Mouse (Mus musculus): Measurements from ENCODE around the gene Carns1. TPM values are rescaled to one million over a fixed set of nuclear protein-coding genes. Genes with fewer than 3 reads are reported as not detected.

Gene Carns1
- total and polyA plus RNA-seq, 3 experiments: 0.63 to 0.81 TPM; not detected in 1

- no peak overlapping the region for H3K27ac ChIP-seq (ENCODE audit: control insufficient read depth, low read depth, low read length)
- H3K4me3 ChIP-seq (ENCODE audit: control insufficient read depth in 1 of 2, insufficient read depth in 1 of 2, low read depth in 2 of 2, low read length in 2 of 2): no peak overlapping the region
- H3K79me2 ChIP-seq (ENCODE audit: control insufficient read depth, insufficient read depth, low read length, poor library complexity): peaks cover 2% of the 10 kb centered on the region; the same call in 1 of the 2 replicates
- peaks cover 2 to 17% of the 10 kb centered on the region in 2 experiments; a peak in 3 of 4 replicates for H3K36me3 ChIP-seq (ENCODE audit: control insufficient read depth in 1 of 2, insufficient read depth in 2 of 2, low read length in 2 of 2)
- no peaks in the 10 kb centered on the region for H3K27me3 ChIP-seq (ENCODE audit: control insufficient read depth in 1 of 2, insufficient read depth in 2 of 2, low read length in 2 of 2)
- DNase-seq (ENCODE audit: low read depth, low spot score): no peak
- TF ChIP-seq TCF12 (IDR thresholded peaks at IDR 0.05; ENCODE audit: low read depth, low read length) (no peak), ZMIZ1 (IDR thresholded peaks at IDR 0.05; ENCODE audit: low read depth, low read length) (no peak), E2F4 (IDR thresholded peaks at IDR 0.05; ENCODE audit: borderline replicate concordance, low read depth, low read length) (no peak), MXI1 (IDR thresholded peaks at IDR 0.05; ENCODE audit: low read depth, low read length) (no peak), MEF2A (IDR thresholded peaks at IDR 0.05; ENCODE audit: extremely low read depth, insufficient replicate concordance, low read depth, low read length, poor library complexity, severe bottlenecking) (no peak), ETS1 (IDR thresholded peaks at IDR 0.05; ENCODE audit: low read depth, low read length) (no peak)
- H3K9ac ChIP-seq (ENCODE audit: control insufficient read depth, low read depth, low read length, poor library complexity, severe bottlenecking): no peak overlapping the region
- peaks cover 13 to 20% of the 10 kb centered on the region in 2 experiments for H3K4me1 ChIP-seq (ENCODE audit: control insufficient read depth in 1 of 2, insufficient read depth in 2 of 2, low read length in 2 of 2)
- H3K9me3 ChIP-seq (replicated peaks; ENCODE audit: insufficient read depth, low read length): no peaks in the 10 kb centered on the region
Measured at GRCm38 (mm10) chr19:4114551-4114950, 60.7 kb downstream of the Carns1 start.

Other genes with a start within 250 kb of the Carns1 start
Only the 30 nearest of the 32 such genes appear.
- not detected in 2 replicates for gene Aldh3b3, start 216.8 kb downstream of the Carns1 start, total RNA-seq (2012; rRNA removed)
- not detected for gene Aldh3b3, start 216.8 kb downstream of the Carns1 start, polyA plus RNA-seq (2012; ENCODE audit: insufficient read depth in 1 of 2, insufficient read length in 2 of 2, low read depth in 1 of 2, low replicate concordance in 2 of 2, missing spikeins in 1 of 2)
- gene Aldh3b2, start 203.2 kb downstream of the Carns1 start, total RNA-seq (2012; rRNA removed): not detected in 2 replicates
- not detected for gene Aldh3b2, start 203.2 kb downstream of the Carns1 start, polyA plus RNA-seq (2012; ENCODE audit: insufficient read depth in 1 of 2, insufficient read length in 2 of 2, low read depth in 1 of 2, low replicate concordance in 2 of 2, missing spikeins in 1 of 2)
- 3.3 and 5.9 TPM in 2 replicates for gene Acy3, start 188.9 kb downstream of the Carns1 start, total RNA-seq (2012; rRNA removed)
- 10 to 100 TPM in 1 of 2 experiments, not detected in 1; 12.1 TPM for gene Acy3, start 188.9 kb downstream of the Carns1 start, polyA plus RNA-seq (2012; ENCODE audit: insufficient read depth in 1 of 2, insufficient read length in 2 of 2, low read depth in 1 of 2, low replicate concordance in 2 of 2, missing spikeins in 1 of 2)
- not detected in 2 replicates for gene Tbx10, start 182.7 kb downstream of the Carns1 start, total RNA-seq (2012; rRNA removed)
- gene Tbx10, start 182.7 kb downstream of the Carns1 start, polyA plus RNA-seq (2012; ENCODE audit: insufficient read depth in 1 of 2, insufficient read length in 2 of 2, low read depth in 1 of 2, low replicate concordance in 2 of 2, missing spikeins in 1 of 2): not detected
- 64.8 and 71.5 TPM in 2 replicates for gene Nudt8, start 174.9 kb downstream of the Carns1 start, total RNA-seq (2012; rRNA removed)
- 10 to 100 TPM in 1 of 2 experiments, not detected in 1; 58.1 TPM for gene Nudt8, start 174.9 kb downstream of the Carns1 start, polyA plus RNA-seq (2012; ENCODE audit: insufficient read depth in 1 of 2, insufficient read length in 2 of 2, low read depth in 1 of 2, low replicate concordance in 2 of 2, missing spikeins in 1 of 2)
- gene Gm49405, start 174.9 kb downstream of the Carns1 start, total RNA-seq (2012; rRNA removed): 1.8 and 3.6 TPM in 2 replicates
- gene Gm49405, start 174.9 kb downstream of the Carns1 start, polyA plus RNA-seq (2012; ENCODE audit: insufficient read depth in 1 of 2, insufficient read length in 2 of 2, low read depth in 1 of 2, low replicate concordance in 2 of 2, missing spikeins in 1 of 2): 1 to 10 TPM in 1 of 2 experiments, not detected in 1; 5.7 TPM
- 6.8 and 9.9 TPM in 2 replicates for gene Doc2g, start 172.2 kb downstream of the Carns1 start, total RNA-seq (2012; rRNA removed)
- 10 to 100 TPM in 1 of 2 experiments, not detected in 1; 16.0 TPM for gene Doc2g, start 172.2 kb downstream of the Carns1 start, polyA plus RNA-seq (2012; ENCODE audit: insufficient read depth in 1 of 2, insufficient read length in 2 of 2, low read depth in 1 of 2, low replicate concordance in 2 of 2, missing spikeins in 1 of 2)
- 235 and 267 TPM in 2 replicates for gene Ndufv1, start 162.7 kb downstream of the Carns1 start, total RNA-seq (2012; rRNA removed)
- 100 to 1,000 TPM in 1 of 2 experiments, not detected in 1; 218 TPM for gene Ndufv1, start 162.7 kb downstream of the Carns1 start, polyA plus RNA-seq (2012; ENCODE audit: insufficient read depth in 1 of 2, insufficient read length in 2 of 2, low read depth in 1 of 2, low replicate concordance in 2 of 2, missing spikeins in 1 of 2)
- gene Gstp1, start 137.5 kb downstream of the Carns1 start, total RNA-seq (2012; rRNA removed): 251 and 270 TPM in 2 replicates
- gene Gstp1, start 137.5 kb downstream of the Carns1 start, polyA plus RNA-seq (2012; ENCODE audit: insufficient read depth in 1 of 2, insufficient read length in 2 of 2, low read depth in 1 of 2, low replicate concordance in 2 of 2, missing spikeins in 1 of 2): 100 to 1,000 TPM in 1 of 2 experiments, not detected in 1; 369 TPM
- 7.4 TPM in 1 of 2 replicates, not detected in the other for gene Gstp2, start 129.5 kb downstream of the Carns1 start, total RNA-seq (2012; rRNA removed)
- under 1 TPM in 1 of 2 experiments, not detected in 1; 0.65 TPM for gene Gstp2, start 129.5 kb downstream of the Carns1 start, polyA plus RNA-seq (2012; ENCODE audit: insufficient read depth in 1 of 2, insufficient read length in 2 of 2, low read depth in 1 of 2, low replicate concordance in 2 of 2, missing spikeins in 1 of 2)
- gene Gstp3, start 115.9 kb downstream of the Carns1 start, total RNA-seq (2012; rRNA removed): not detected in 2 replicates
- under 1 TPM in 1 of 2 experiments, not detected in 1; 0.84 TPM for gene Gstp3, start 115.9 kb downstream of the Carns1 start, polyA plus RNA-seq (2012; ENCODE audit: insufficient read depth in 1 of 2, insufficient read length in 2 of 2, low read depth in 1 of 2, low replicate concordance in 2 of 2, missing spikeins in 1 of 2)
- not detected in 2 replicates for gene Cabp2, start 93.9 kb downstream of the Carns1 start, total RNA-seq (2012; rRNA removed)
- under 1 TPM in 1 of 2 experiments, not detected in 1; 0.14 TPM for gene Cabp2, start 93.9 kb downstream of the Carns1 start, polyA plus RNA-seq (2012; ENCODE audit: insufficient read depth in 1 of 2, insufficient read length in 2 of 2, low read depth in 1 of 2, low replicate concordance in 2 of 2, missing spikeins in 1 of 2)
- gene Cdk2ap2, start 78.3 kb downstream of the Carns1 start, total RNA-seq (2012; rRNA removed): 53.4 and 53.5 TPM in 2 replicates
- 10 to 100 TPM in 1 of 2 experiments, not detected in 1; 97.6 TPM for gene Cdk2ap2, start 78.3 kb downstream of the Carns1 start, polyA plus RNA-seq (2012; ENCODE audit: insufficient read depth in 1 of 2, insufficient read length in 2 of 2, low read depth in 1 of 2, low replicate concordance in 2 of 2, missing spikeins in 1 of 2)
- 18.4 and 25.3 TPM in 2 replicates for gene Pitpnm1, start 75.5 kb downstream of the Carns1 start, total RNA-seq (2012; rRNA removed)
- 10 to 100 TPM in 1 of 2 experiments, not detected in 1; 51.2 TPM for gene Pitpnm1, start 75.5 kb downstream of the Carns1 start, polyA plus RNA-seq (2012; ENCODE audit: insufficient read depth in 1 of 2, insufficient read length in 2 of 2, low read depth in 1 of 2, low replicate concordance in 2 of 2, missing spikeins in 1 of 2)
- 37.8 and 40.0 TPM in 2 replicates for gene Aip, start 49.6 kb downstream of the Carns1 start, total RNA-seq (2012; rRNA removed)
- 100 to 1,000 TPM in 1 of 2 experiments, not detected in 1; 101 TPM for gene Aip, start 49.6 kb downstream of the Carns1 start, polyA plus RNA-seq (2012; ENCODE audit: insufficient read depth in 1 of 2, insufficient read length in 2 of 2, low read depth in 1 of 2, low replicate concordance in 2 of 2, missing spikeins in 1 of 2)
- gene Gpr152, start 35.7 kb downstream of the Carns1 start, total RNA-seq (2012; rRNA removed): not detected in 2 replicates
- gene Gpr152, start 35.7 kb downstream of the Carns1 start, polyA plus RNA-seq (2012; ENCODE audit: insufficient read depth in 1 of 2, insufficient read length in 2 of 2, low read depth in 1 of 2, low replicate concordance in 2 of 2, missing spikeins in 1 of 2): under 1 TPM in 1 of 2 experiments, not detected in 1; 0.03 TPM
- 0.08 and 0.13 TPM in 2 replicates for gene Cabp4, start 31.4 kb downstream of the Carns1 start, total RNA-seq (2012; rRNA removed)
- gene Cabp4, start 31.4 kb downstream of the Carns1 start, polyA plus RNA-seq (2012; ENCODE audit: insufficient read depth in 1 of 2, insufficient read length in 2 of 2, low read depth in 1 of 2, low replicate concordance in 2 of 2, missing spikeins in 1 of 2): under 1 TPM in 1 of 2 experiments, not detected in 1; 0.24 TPM
- gene Coro1b, start 26.9 kb downstream of the Carns1 start, total RNA-seq (2012; rRNA removed): 54.1 and 55.5 TPM in 2 replicates
- gene Coro1b, start 26.9 kb downstream of the Carns1 start, polyA plus RNA-seq (2012; ENCODE audit: insufficient read depth in 1 of 2, insufficient read length in 2 of 2, low read depth in 1 of 2, low replicate concordance in 2 of 2, missing spikeins in 1 of 2): 100 to 1,000 TPM in 1 of 2 experiments, not detected in 1; 111 TPM
- 75.7 and 80.3 TPM in 2 replicates for gene Ptprcap, start 21.9 kb downstream of the Carns1 start, total RNA-seq (2012; rRNA removed)
- gene Ptprcap, start 21.9 kb downstream of the Carns1 start, polyA plus RNA-seq (2012; ENCODE audit: insufficient read depth in 1 of 2, insufficient read length in 2 of 2, low read depth in 1 of 2, low replicate concordance in 2 of 2, missing spikeins in 1 of 2): 10 to 100 TPM in 1 of 2 experiments, not detected in 1; 67.9 TPM
- 7.4 and 8.7 TPM in 2 replicates for gene Rps6kb2, start 12.1 kb downstream of the Carns1 start, total RNA-seq (2012; rRNA removed)
- 10 to 100 TPM in 1 of 2 experiments, not detected in 1; 19.8 TPM for gene Rps6kb2, start 12.1 kb downstream of the Carns1 start, polyA plus RNA-seq (2012; ENCODE audit: insufficient read depth in 1 of 2, insufficient read length in 2 of 2, low read depth in 1 of 2, low replicate concordance in 2 of 2, missing spikeins in 1 of 2)
- 14.0 and 15.2 TPM in 2 replicates for gene Tbc1d10c, start 15.8 kb upstream of the Carns1 start, total RNA-seq (2012; rRNA removed)
- 10 to 100 TPM in 1 of 2 experiments, not detected in 1; 15.5 TPM for gene Tbc1d10c, start 15.8 kb upstream of the Carns1 start, polyA plus RNA-seq (2012; ENCODE audit: insufficient read depth in 1 of 2, insufficient read length in 2 of 2, low read depth in 1 of 2, low replicate concordance in 2 of 2, missing spikeins in 1 of 2)
- gene Ppp1ca, start 16.6 kb upstream of the Carns1 start, total RNA-seq (2012; rRNA removed): 437 and 453 TPM in 2 replicates
- gene Ppp1ca, start 16.6 kb upstream of the Carns1 start, polyA plus RNA-seq (2012; ENCODE audit: insufficient read depth in 1 of 2, insufficient read length in 2 of 2, low read depth in 1 of 2, low replicate concordance in 2 of 2, missing spikeins in 1 of 2): 100 to 1,000 TPM; 455 to 505 TPM
- 20.5 and 21.3 TPM in 2 replicates for gene Rad9a, start 26.2 kb upstream of the Carns1 start, total RNA-seq (2012; rRNA removed)
- gene Rad9a, start 26.2 kb upstream of the Carns1 start, polyA plus RNA-seq (2012; ENCODE audit: insufficient read depth in 1 of 2, insufficient read length in 2 of 2, low read depth in 1 of 2, low replicate concordance in 2 of 2, missing spikeins in 1 of 2): 10 to 100 TPM in 1 of 2 experiments, not detected in 1; 37.9 TPM
- gene Clcf1, start 38.8 kb upstream of the Carns1 start, total RNA-seq (2012; rRNA removed): 0.13 and 0.42 TPM in 2 replicates
- 1 to 10 TPM in 1 of 2 experiments, not detected in 1; 2.3 TPM for gene Clcf1, start 38.8 kb upstream of the Carns1 start, polyA plus RNA-seq (2012; ENCODE audit: insufficient read depth in 1 of 2, insufficient read length in 2 of 2, low read depth in 1 of 2, low replicate concordance in 2 of 2, missing spikeins in 1 of 2)
- not detected in 2 replicates for gene AC109138.7, start 38.9 kb upstream of the Carns1 start, total RNA-seq (2012; rRNA removed)
- not detected for gene AC109138.7, start 38.9 kb upstream of the Carns1 start, polyA plus RNA-seq (2012; ENCODE audit: insufficient read depth in 1 of 2, insufficient read length in 2 of 2, low read depth in 1 of 2, low replicate concordance in 2 of 2, missing spikeins in 1 of 2)
- 18.5 and 21.1 TPM in 2 replicates for gene Pold4, start 56.4 kb upstream of the Carns1 start, total RNA-seq (2012; rRNA removed)
- 10 to 100 TPM in 1 of 2 experiments, not detected in 1; 40.4 TPM for gene Pold4, start 56.4 kb upstream of the Carns1 start, polyA plus RNA-seq (2012; ENCODE audit: insufficient read depth in 1 of 2, insufficient read length in 2 of 2, low read depth in 1 of 2, low replicate concordance in 2 of 2, missing spikeins in 1 of 2)
- gene Ssh3, start 93.7 kb upstream of the Carns1 start, total RNA-seq (2012; rRNA removed): 7.4 and 9.2 TPM in 2 replicates
- gene Ssh3, start 93.7 kb upstream of the Carns1 start, polyA plus RNA-seq (2012; ENCODE audit: insufficient read depth in 1 of 2, insufficient read length in 2 of 2, low read depth in 1 of 2, low replicate concordance in 2 of 2, missing spikeins in 1 of 2): 10 to 100 TPM in 1 of 2 experiments, not detected in 1; 14.1 TPM
- gene Ankrd13d, start 107.7 kb upstream of the Carns1 start, total RNA-seq (2012; rRNA removed): 0.96 and 1.4 TPM in 2 replicates
- gene Ankrd13d, start 107.7 kb upstream of the Carns1 start, polyA plus RNA-seq (2012; ENCODE audit: insufficient read depth in 1 of 2, insufficient read length in 2 of 2, low read depth in 1 of 2, low replicate concordance in 2 of 2, missing spikeins in 1 of 2): 1 to 10 TPM in 1 of 2 experiments, not detected in 1; 2.6 TPM
- 65.1 and 75.2 TPM in 2 replicates for gene Grk2, start 130.7 kb upstream of the Carns1 start, total RNA-seq (2012; rRNA removed)
- 100 to 1,000 TPM in 1 of 2 experiments, not detected in 1; 105 TPM for gene Grk2, start 130.7 kb upstream of the Carns1 start, polyA plus RNA-seq (2012; ENCODE audit: insufficient read depth in 1 of 2, insufficient read length in 2 of 2, low read depth in 1 of 2, low replicate concordance in 2 of 2, missing spikeins in 1 of 2)
- gene Kdm2a, start 222.8 kb upstream of the Carns1 start, total RNA-seq (2012; rRNA removed): 20.3 and 24.8 TPM in 2 replicates
- gene Kdm2a, start 222.8 kb upstream of the Carns1 start, polyA plus RNA-seq (2012; ENCODE audit: insufficient read depth in 1 of 2, insufficient read length in 2 of 2, low read depth in 1 of 2, low replicate concordance in 2 of 2, missing spikeins in 1 of 2): 10 to 100 TPM in 1 of 2 experiments, not detected in 1; 55.9 TPM

Measured in MEL (cell line).